Mouse (Mus musculus): ENCODE measurements around the gene Anxa5. TPM values are rescaled to one million over a fixed set of nuclear protein-coding genes. Genes with fewer than 3 reads are reported as not detected.

The Anxa5 gene
- polyA plus RNA-seq, 2 experiments from 2014 or later, result 135 to 153 TPM

GRCm38 (mm10) chr3:36488367-36488766 lies 12.7 kb upstream of the Anxa5 start:
- no peak for ATAC-seq

- ATAC-seq, result no peak
These were observed 11.2 kb upstream of the Anxa5 start for GRCm38 (mm10) chr3:36486881-36487280.

- ATAC-seq, result no peak
These were observed 10.5 kb upstream of the Anxa5 start for GRCm38 (mm10) chr3:36486176-36486575.

GRCm38 (mm10) chr3:36484292-36484691 lies 8.6 kb upstream of the Anxa5 start:
- ATAC-seq, result no peak

DNA sequence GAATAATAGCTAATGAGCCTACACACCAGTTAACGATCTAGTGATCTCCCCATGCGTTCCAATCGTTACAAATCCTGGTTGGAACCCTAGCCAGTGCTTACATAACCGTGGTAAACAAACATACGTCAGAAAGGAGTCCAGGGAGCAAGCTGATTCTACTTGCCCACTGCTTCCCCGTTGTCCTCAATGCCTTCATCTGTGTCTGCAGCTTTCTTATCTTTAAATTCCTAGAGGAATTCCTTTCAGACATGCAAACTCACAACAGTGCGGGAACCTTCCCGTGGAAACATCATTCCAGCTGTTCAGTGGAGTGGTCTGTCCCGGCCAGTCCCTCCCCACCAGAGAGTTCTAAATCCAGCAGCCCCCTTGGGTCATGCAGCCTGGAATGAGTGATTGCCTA lies 7.2 kb upstream of the Anxa5 start:
- ATAC-seq, result no peak

GRCm38 (mm10) chr3:36481776-36482193 lies 6.1 kb upstream of the Anxa5 start:
- ATAC-seq, result no peak

DNA sequence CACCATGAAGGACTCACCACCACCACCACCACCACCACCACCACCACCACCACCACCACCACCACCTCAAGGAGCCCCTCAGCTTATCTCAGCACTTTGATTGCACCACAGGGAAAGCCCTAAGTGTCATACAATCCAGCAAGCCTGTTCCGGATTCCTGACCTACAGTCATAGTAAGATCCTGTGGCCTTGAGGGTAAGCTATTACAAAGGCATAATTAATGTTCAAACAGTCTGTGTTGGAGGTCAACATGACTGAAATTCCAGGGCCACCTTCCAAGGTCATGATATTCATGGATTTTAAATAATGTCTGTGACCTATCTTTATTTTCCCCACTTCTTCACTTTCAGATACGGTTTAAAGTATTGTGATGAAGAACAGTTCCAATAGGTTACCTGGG lies 4.8 kb upstream of the Anxa5 start:
- ATAC-seq, result no peak

DNA sequence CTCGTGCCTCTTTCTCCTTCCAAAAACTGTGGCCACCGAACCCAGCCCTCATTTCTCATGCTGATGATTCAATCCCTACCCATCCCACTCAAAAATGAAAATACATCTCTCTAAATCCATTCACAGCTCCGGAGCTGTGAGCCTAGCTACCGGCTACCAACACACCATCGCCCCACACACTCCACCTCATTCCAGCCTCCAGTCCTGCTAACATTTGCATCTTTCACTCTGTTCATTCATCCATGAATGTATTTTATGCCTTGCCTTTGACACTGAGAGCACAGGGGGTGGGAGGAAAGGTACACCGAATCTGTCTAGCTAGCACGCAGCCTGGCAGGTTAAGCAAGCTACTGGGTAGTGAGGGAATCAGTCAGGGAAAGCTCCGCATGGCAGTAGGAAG lies 3.1 kb upstream of the Anxa5 start:
- ATAC-seq, result no peak

DNA sequence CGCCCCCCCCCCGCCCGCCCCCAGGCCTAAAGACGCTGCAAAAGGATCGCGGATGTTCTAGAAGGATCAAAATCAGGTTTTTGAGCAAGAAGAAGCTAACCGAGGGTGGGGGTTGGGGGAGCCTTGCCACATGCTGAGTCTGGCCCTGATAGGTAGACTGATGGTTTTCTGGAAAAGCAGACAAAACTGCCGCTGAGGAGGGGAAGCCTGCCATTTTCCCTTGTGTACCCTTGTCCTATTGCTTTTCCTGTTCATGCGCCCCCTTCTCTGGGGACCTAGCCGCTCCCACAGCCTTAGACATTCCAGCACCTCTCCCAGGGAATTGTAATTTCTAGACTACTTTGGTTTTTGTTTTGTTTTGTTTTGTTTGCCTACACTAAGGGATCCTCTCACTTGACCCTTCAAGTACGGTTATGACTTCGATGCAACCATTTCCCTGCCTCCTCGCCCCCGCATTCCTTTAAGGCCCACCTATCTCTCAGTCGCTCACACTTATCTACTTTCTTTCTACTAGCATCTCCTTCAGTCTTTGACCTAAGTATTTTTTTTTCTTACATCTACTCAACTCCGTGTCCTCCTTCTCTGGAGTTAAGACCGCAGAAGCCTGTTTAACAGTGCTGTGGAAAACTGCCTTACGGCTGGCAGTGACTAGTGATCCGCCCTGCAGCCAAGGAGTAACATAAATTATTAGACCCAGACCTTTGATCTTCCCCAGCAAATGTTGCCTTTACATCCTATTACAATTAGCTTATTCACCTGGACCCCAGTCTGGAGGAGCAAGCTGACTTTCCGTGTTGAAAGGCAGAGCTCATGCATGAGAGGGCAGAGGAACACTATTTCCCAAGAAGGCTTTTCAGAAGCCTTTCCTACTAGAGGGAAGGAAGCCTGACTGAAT lies 814 bp upstream of the Anxa5 start:
- ATAC-seq, result no peak

GRCm38 (mm10) chr3:36474938-36475483 lies 683 bp downstream of the Anxa5 start:
- no peak for ATAC-seq

- ATAC-seq, result no peak
These were observed 1.3 kb downstream of the Anxa5 start for GRCm38 (mm10) chr3:36474421-36474820.

GRCm38 (mm10) chr3:36473222-36473621 lies 2.5 kb downstream of the Anxa5 start:
- ATAC-seq, result no peak

- ATAC-seq, result no peak
These were observed 3.8 kb downstream of the Anxa5 start for GRCm38 (mm10) chr3:36471856-36472255.

GRCm38 (mm10) chr3:36468871-36469270 lies 6.8 kb downstream of the Anxa5 start:
- ATAC-seq, result no peak

DNA sequence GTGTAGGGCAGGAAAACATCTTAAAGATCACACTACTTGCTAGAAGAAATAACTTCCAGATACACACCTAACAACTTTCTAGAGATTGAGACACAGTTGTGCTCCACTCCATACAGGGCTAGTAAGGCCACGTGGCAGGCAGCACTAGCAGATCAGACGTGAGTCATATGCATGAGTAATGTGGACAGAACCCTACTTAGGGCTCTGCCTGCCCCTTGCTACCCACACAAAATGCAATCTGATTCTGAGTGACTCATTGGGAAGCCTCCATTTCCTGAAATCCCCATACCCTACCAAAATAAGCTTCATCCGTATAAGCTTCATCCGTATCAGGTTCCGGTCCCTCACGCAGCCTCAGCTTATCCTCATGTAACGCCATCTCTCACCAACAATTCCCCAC lies 8.1 kb downstream of the Anxa5 start:
- ATAC-seq, result no peak

- ATAC-seq, result no peak
These were observed 10.2 kb downstream of the Anxa5 start for GRCm38 (mm10) chr3:36465538-36465937.

DNA sequence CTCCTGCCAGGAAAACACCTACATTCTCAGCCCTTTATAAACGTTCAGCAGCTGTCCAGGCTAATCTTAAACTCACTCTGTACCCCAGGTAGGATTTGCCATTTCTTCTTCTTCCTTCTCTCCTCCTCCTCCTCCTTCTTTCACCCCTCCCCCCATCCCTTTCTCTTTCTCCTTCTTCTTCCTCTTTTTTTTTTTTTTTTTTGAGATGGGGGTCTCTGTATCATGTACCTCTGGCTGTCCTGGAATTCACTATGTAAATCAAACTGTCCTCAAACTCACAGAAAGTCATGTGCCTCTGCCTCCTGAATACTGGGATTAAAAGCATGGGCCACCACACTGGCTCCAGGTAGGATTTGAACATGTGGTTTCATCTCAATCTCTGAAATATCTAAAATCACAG lies 13.3 kb downstream of the Anxa5 start:
- no peak for ATAC-seq

DNA sequence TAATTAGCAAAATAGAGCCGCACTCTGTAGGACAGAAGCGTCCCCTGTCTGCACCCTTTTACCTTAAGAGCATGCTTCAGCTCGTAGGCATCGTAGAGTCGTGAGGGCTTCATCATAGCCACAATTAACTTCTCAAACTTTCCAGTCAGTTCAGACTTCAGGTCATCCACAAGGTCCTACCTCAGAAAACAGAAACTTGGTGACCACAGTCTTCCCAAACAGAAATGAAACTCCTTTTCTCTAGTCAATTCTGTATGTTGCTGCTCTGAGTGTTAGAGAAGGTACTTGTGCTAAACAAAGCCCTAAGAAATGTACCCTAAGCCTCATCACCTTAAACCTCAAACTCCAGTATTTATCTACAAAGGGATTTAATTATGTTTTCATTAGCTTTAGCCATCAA lies 13.9 kb downstream of the Anxa5 start:
- no peak for ATAC-seq

GRCm38 (mm10) chr3:36460717-36461116 lies 15.0 kb downstream of the Anxa5 start:
- no peak for ATAC-seq

DNA sequence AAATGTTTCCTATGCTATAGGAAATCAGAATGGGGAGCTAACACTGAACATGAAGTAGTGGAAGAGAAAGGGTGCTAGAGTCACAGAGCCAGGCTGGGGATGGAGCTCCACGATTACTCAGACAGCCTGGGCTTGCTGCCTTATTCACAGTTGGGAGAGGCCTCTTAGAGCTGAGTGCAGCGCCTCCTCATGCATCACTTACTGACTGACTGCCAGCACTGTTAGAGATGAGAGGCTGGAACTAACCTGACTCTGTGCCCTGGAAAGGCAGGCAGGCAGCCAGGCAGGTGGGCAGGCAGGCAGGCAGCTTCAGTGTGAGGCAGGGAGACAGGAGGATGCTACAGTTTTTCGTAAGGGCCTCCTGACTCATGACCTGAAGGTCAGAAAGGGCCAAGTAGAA lies 20.1 kb downstream of the Anxa5 start:
- no peak for ATAC-seq

DNA sequence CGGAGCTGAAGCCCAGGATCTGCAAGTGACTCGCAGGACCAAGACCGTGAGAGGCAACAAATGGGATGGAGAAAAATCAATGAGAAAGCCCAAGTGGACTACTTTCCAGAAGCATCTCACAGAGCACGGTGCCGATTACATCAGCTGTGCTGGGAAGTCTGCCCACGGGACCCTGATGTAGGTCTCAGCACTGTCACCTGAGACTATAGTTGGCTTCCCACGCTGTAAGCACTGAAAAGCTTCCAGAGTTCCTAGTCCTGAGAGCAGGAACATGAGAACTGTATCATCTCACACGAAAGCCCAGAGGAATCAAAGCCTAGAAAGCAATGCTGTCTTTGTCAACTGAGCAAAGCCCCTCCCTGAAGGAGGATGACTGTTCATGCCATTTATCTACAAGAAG lies 20.6 kb downstream of the Anxa5 start:
- ATAC-seq, result no peak

DNA sequence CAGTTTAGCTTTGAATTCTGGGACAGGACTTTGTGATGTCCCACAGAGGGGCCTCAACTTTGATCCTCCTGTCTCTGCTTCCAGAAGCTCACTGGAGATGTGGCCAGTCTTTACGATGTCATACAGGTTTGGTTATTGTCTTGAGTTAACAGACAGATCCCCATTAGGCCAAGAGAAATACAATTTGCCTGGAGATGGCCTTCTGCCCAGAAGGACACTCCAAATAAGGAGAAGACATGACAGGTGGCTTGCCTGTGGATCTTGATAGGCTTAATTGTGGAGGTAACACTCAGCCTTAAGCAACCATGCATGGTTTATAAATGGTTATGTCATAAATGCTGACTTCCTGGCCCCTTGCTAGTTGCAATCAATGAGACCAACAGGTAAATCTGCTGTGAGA lies 23.2 kb downstream of the Anxa5 start:
- no peak for ATAC-seq

- ATAC-seq, result no peak
These were observed 26.2 kb downstream of the Anxa5 start for GRCm38 (mm10) chr3:36449292-36450165.

Data from activated CD4-positive, CD25-positive, alpha-beta regulatory T cell, adult 4 months (primary cell).